ENCODE assay signal across 17 mouse cellular contexts in the genomic region with DNA sequence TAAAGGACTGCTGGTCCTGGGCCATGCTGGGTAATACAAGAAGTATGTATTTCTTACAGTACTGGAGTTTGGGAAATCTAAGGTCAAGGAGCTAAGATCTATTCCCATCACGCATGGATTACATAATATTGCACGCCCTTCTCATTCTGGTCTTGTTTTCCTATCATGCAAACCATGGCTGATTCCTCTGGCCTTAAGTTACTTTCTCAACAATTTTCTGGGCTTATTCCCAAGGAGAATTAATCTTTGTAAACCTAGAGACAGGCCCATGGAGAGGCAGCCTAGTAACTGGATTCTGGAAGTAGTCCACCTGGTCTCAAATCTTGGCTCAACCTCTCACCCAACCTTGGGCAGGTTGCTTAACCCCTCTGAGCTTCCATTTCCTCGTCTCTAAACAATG.
"Had no signal": no experiment of that assay in that cellular context is flagged by ENCODE, and none has a peak within 500 bp of the region (broad histone marks: within the 10 kb centered on the region; RNA-seq: fewer than 3 reads in every experiment).

No protein-coding gene starts in this region.

- ATAC-seq: hindbrain, postnatal 0 days; intestine, embryonic 16.5 days had no signal

- DNase-seq: gastrocnemius, postnatal 14 days; gastrocnemius, postnatal 36 days; heart, adult 11 months; heart, adult 2 months; heart, postnatal 14 days; heart, postnatal 36 days; kidney, adult 11 months; kidney, adult 2 months; kidney, adult 9 months; kidney, postnatal 14 days; kidney, postnatal 36 days; layer of hippocampus, adult 9-11 months; layer of hippocampus, postnatal 36 days; left cerebral cortex, postnatal 4 days; liver, embryonic 13.5 days had no signal
